Mouse (Mus musculus): ENCODE measurements at regions not wholly inside any gene's neighbourhood (a gene's known extent, or its start where the extent isn't known, plus 50 kb on each side); places are given as distances from the start of the nearest gene placed in this dataset.

DNA sequence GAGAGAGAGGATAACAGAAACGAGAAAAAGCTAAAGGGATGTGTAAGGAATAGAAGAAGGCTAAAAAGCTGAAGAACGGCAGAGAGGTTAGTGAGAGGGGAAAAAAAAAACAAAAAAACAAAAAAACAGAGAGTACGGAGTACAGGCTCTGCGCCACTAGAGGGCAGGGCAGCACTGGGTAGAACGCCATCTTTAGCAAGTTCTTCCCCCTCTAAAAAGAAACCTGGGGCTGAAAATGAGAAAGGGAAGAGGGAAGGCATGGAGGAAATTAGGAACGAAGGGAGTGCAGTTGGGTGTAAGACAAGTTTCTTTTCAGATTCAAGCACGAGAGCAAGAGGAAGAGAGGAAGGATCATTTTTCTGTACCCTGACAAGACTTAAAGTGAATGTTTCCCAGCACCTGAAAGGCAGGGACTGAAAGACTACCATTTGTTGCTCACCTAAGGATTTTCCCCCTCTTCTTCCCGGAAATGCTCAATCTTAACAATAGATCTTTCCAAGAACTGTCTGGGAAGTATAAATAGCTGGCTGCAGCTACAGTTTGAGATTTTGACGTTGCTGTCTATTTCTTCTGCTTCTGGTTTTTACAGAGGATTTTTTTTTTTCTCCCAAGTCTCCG, 195.6 kb downstream of the Fam198b start:
- Histone ChIP-seq H3K27ac (ENCODE audit: insufficient read depth, low read depth) (no peak overlapping the region), H3K9ac (ENCODE audit: insufficient read depth, low read depth) (no peak overlapping the region), H3K27me3 (replicated peaks) (no peaks in the 10 kb centered on the region), H3K9me3 (replicated peaks; ENCODE audit: low read length) (peaks cover 4% of the 10 kb centered on the region), H3K4me3 (replicated peaks in 1 of 3; ENCODE audit: low read depth in 2 of 3, low read length in 2 of 3, poor library complexity in 1 of 3) (no peak overlapping the region), H3K4me2 (ENCODE audit: insufficient read depth, low read depth, poor library complexity, severe bottlenecking) (no peak overlapping the region), H3K4me1 (ENCODE audit: control insufficient read depth in 1 of 2, insufficient read depth in 2 of 2) (peaks cover 0 to 3% of the 10 kb centered on the region in 2 experiments; a peak in 2 of 4 replicates), H3K79me2 (replicated peaks; ENCODE audit: control insufficient read depth, extremely low read depth, insufficient read depth, poor library complexity, severe bottlenecking) (no peaks in the 10 kb centered on the region), H3K36me3 (replicated peaks in 1 of 2; ENCODE audit: control insufficient read depth in 1 of 2, insufficient read depth in 1 of 2, low read length in 1 of 2) (no peaks in the 10 kb centered on the region)
- in situ Hi-C loops (cut with MboI; ENCODE audit: low pct_ligation_motif_present, low pct_unique_long_range_greater_than_20kb, low sequenced_read_pairs) (no loop called here), dilution Hi-C loops (cut with MboI; ENCODE audit: extremely low pct_ligation_motif_present, extremely low pct_unique_long_range_greater_than_20kb, low sequenced_read_pairs) (no loop called here)
- peak; percentile 65 for DNase-seq (ENCODE audit: extremely low read depth)
- TF ChIP-seq MEF2A (IDR thresholded peaks at IDR 0.05; ENCODE audit: borderline replicate concordance, low read depth, low read length) (no peak), ZNF384 (IDR thresholded peaks at IDR 0.05; ENCODE audit: low read depth, low read length) (peak; percentile 90), SMC3 (IDR thresholded peaks at IDR 0.05; ENCODE audit: low read depth, low read length) (peak; percentile 39), RAD21 (IDR thresholded peaks at IDR 0.05; ENCODE audit: low read depth, low read length) (peak; percentile 69), HCFC1 (IDR thresholded peaks at IDR 0.05; ENCODE audit: low read depth, low read length) (no peak), CHD1 (IDR thresholded peaks at IDR 0.05; ENCODE audit: low read depth, low read length) (no peak), CTCF (conservative IDR thresholded peaks at IDR 0.05 in 1 of 2, IDR thresholded peaks at IDR 0.05 in 1 of 2; ENCODE audit: low read depth in 2 of 2, low read length in 2 of 2) (peak; percentile 52 to 67)

- dilution Hi-C loops (cut with MboI; ENCODE audit: extremely low pct_ligation_motif_present, extremely low pct_unique_long_range_greater_than_20kb, low sequenced_read_pairs) (no loop called here), in situ Hi-C loops (cut with MboI; ENCODE audit: low pct_ligation_motif_present, low pct_unique_long_range_greater_than_20kb, low sequenced_read_pairs) (no loop called here)
- Histone ChIP-seq H3K9ac (ENCODE audit: insufficient read depth, low read depth) (no peak overlapping the region), H3K4me1 (ENCODE audit: control insufficient read depth in 1 of 2, insufficient read depth in 2 of 2) (peaks cover 0 to 3% of the 10 kb centered on the region in 2 experiments; a peak in 2 of 4 replicates), H3K36me3 (replicated peaks in 1 of 2; ENCODE audit: control insufficient read depth in 1 of 2, insufficient read depth in 1 of 2, low read length in 1 of 2) (no peaks in the 10 kb centered on the region), H3K9me3 (replicated peaks; ENCODE audit: low read length) (peaks cover 4% of the 10 kb centered on the region), H3K4me3 (replicated peaks in 1 of 3; ENCODE audit: low read depth in 2 of 3, low read length in 2 of 3, poor library complexity in 1 of 3) (no peak overlapping the region), H3K4me2 (ENCODE audit: insufficient read depth, low read depth, poor library complexity, severe bottlenecking) (no peak overlapping the region), H3K27ac (ENCODE audit: insufficient read depth, low read depth) (no peak overlapping the region), H3K79me2 (replicated peaks; ENCODE audit: control insufficient read depth, extremely low read depth, insufficient read depth, poor library complexity, severe bottlenecking) (no peaks in the 10 kb centered on the region), H3K27me3 (replicated peaks) (no peaks in the 10 kb centered on the region)
- no peak for TF ChIP-seq SIN3A (IDR thresholded peaks at IDR 0.05; ENCODE audit: low read length)
- no peak for TF ChIP-seq SMC3 (IDR thresholded peaks at IDR 0.05; ENCODE audit: low read depth, low read length)
- TF ChIP-seq BHLHE40 (IDR thresholded peaks at IDR 0.05; ENCODE audit: low read depth, low read length) = no peak
- TF ChIP-seq MEF2A (IDR thresholded peaks at IDR 0.05; ENCODE audit: borderline replicate concordance, low read depth, low read length) = no peak
- TF ChIP-seq USF1 (IDR thresholded peaks at IDR 0.05; ENCODE audit: low read depth, low read length) = no peak
- no peak for TF ChIP-seq GABPA (IDR thresholded peaks at IDR 0.05; ENCODE audit: insufficient replicate concordance, low read depth, low read length)
- no peak for TF ChIP-seq NELFE (IDR thresholded peaks at IDR 0.05; ENCODE audit: low read depth, low read length)
- TF ChIP-seq MXI1 (IDR thresholded peaks at IDR 0.05; ENCODE audit: low read depth, low read length) = no peak
- DNase-seq (ENCODE audit: extremely low read depth) = no peak
These were observed 196.9 kb downstream of the Fam198b start for GRCm38 (mm10) chr3:80081210-80081609.
